ENCODE assay signal across 8 mouse cellular contexts in the genomic region with DNA sequence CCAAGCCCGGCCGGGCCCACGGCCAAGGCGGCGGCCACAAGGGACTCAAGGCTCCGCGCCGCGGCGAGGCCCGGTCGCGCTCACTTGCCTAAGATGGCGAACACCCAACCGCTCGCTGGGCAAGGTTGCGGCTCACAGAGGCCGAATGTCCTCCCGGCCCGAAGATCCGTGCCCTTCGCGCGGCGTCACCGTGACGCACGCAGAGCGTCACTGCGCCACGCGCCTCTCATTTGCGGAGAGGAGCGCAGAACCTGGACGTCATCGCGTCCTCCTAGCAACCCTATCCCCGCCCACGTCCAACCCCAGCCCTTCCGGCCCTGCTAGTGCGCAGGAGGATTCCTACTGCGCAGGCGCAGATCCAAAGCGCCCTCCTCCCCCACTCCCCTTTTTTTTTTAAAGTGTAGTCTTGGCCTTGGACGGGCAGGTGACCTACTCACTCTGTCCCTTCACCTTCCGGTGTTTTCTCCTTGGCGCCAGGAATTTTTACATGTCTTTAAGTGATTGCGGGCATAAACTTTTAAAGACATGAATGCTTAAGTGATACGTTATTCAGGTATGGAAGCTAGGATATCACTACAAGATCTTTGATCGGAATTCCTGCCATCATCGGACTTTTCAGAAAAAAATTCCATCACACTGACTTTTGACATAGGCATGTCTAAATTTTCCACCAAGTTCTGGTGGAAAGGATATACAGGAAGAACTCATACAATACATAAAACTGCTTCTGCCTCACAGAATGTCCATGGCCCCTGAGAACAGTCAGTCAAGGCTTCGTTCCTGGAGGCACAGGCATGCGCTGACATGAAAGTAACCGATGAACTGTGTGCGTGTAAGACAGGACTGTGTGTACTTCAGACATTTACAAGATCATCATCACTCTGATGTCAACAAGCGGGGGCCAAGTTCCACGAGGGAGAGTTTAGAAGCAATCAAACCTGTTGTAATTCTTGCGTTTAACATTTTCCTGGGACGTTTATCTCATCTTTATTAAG. TPM values are rescaled to one million over a fixed set of nuclear protein-coding genes. Genes with fewer than 3 reads are reported as not detected.
DNase-seq lines count a peak whose midpoint lies in the region; ATAC-seq and TF ChIP-seq lines count a peak whose summit lies in the region.

A gene (minus strand): TSS at position 232 of the 995 bp plus-strand sequence.

- peaks cover 4% of the 10 kb centered on the region for H3K4me1 ChIP-seq in cortical plate, adult 2 months (ENCODE audit: control insufficient read depth, insufficient read depth, low read length)
- H3K4me1 ChIP-seq in megakaryocyte, embryonic 14.5 days = peaks cover 40% of the 10 kb centered on the region

- peak; percentile 94 to 98 for DNase-seq in gastrocnemius, adult 8-10 months (ENCODE audit: low spot score in 2 of 2)
- DNase-seq in hindlimb bud, embryonic 11.5 days (ENCODE audit: extremely low spot score, low read depth, low spot score) = peak; percentile 97
- DNase-seq in left cerebral cortex, adult 8-10 months (ENCODE audit: low spot score in 2 of 2) = peak; percentile 91 to 99
- peak; percentile 99 for DNase-seq in right cerebral cortex, postnatal 10 days (ENCODE audit: low spot score in 2 of 2)
- peak; percentile 94 for DNase-seq in urinary bladder, postnatal 25 days (ENCODE audit: low spot score)

- peak within 1 kb of the TSS; percentile 100 for H3K4me3 ChIP-seq in cortical plate, adult 2 months (ENCODE audit: insufficient read depth, low read length)
- H3K4me3 ChIP-seq in megakaryocyte, embryonic 14.5 days (replicated peaks) = peak within 1 kb of the TSS; percentile 96

- no peaks in the 10 kb centered on the region for H3K27me3 ChIP-seq in megakaryocyte, embryonic 14.5 days (replicated peaks)

- TF ChIP-seq CTCF in cortical plate, adult 2 months (IDR thresholded peaks at IDR 0.05; ENCODE audit: extremely low read depth, insufficient read depth, low read length) = no peak

- TF ChIP-seq POLR2A in cortical plate, adult 2 months (IDR thresholded peaks at IDR 0.05; ENCODE audit: extremely low read depth, insufficient read depth, low read length) = peak; percentile 99

- peak; percentile 97 for ATAC-seq in activated CD4-positive, CD25-positive, alpha-beta regulatory T cell, adult 4 months

- H3K27ac ChIP-seq in cortical plate, adult 2 months (ENCODE audit: insufficient read depth, low read length) = peak within 1 kb of the TSS; percentile 96

- H3K36me3 ChIP-seq in megakaryocyte, embryonic 14.5 days (replicated peaks; ENCODE audit: low read length) = peaks cover 31% of the 10 kb centered on the region

- H3K9me3 ChIP-seq in megakaryocyte, embryonic 14.5 days = no peaks in the 10 kb centered on the region

RNA-seq across cellular contexts. Expression of the gene that starts here (rescaled TPM):
- 100 to 1,000 TPM; 268 TPM for polyA plus RNA-seq in activated CD4-positive, CD25-positive, alpha-beta regulatory T cell, adult 4 months (2017; shearing (Covaris generic))
- 598 and 611 TPM in 2 replicates for polyA plus RNA-seq in cortical plate, adult 2 months (2012; rRNA removed)
- total RNA-seq in gastrocnemius, adult 8-10 months (2022) = 1,000 to 10,000 TPM; 1,088 to 1,186 (median 1,135) TPM
- total RNA-seq in left cerebral cortex, adult 8-10 months (2022) = 100 to 1,000 TPM; 531 to 567 (median 564) TPM
- polyA plus RNA-seq in megakaryocyte, embryonic 14.5 days (2012; ENCODE audit: insufficient read depth, low replicate concordance) = 253 and 281 TPM in 2 replicates

Comparison
In these comparisons a context has a peak if more than half of its experiments do, and no peak if none do; other contexts are left out.
1. Peak in every context shown above with its lines: DNase-seq, ATAC-seq, H3K4me3 ChIP-seq and H3K27ac ChIP-seq.